Mouse (Mus musculus): Measurements from ENCODE around the gene Dock1. TPM values are rescaled to one million over a fixed set of nuclear protein-coding genes. Genes with fewer than 3 reads are reported as not detected.

The Dock1 gene
- total RNA-seq, 2 experiments from 2014 or later, result 21.3 TPM

- no peak for DNase-seq (ENCODE audit: low spot score in 2 of 2)
Observed at GRCm38 (mm10) chr7:135043931-135044765, 373.7 kb downstream of the Dock1 start.

DNA sequence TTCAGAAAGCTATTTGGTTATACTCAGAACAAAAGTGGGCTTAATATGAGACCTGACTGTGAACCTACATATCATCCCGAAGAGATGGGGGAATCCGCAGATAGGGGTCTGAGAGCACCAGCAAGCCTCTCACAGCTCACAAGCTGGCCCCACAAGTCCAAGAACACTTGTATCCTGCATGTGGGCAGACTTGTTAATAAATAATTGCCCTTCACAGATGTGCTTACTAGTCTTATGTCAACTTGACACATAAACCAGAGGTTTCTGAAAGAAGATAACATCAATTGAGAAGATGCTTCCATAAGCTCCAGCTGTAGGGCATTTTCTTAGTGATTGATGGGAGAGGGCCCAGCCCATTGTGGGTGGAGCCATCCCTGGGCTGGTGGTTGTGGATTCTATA, 379.0 kb downstream of the Dock1 start:
- DNase-seq (ENCODE audit: low spot score in 2 of 2), result no peak

DNA sequence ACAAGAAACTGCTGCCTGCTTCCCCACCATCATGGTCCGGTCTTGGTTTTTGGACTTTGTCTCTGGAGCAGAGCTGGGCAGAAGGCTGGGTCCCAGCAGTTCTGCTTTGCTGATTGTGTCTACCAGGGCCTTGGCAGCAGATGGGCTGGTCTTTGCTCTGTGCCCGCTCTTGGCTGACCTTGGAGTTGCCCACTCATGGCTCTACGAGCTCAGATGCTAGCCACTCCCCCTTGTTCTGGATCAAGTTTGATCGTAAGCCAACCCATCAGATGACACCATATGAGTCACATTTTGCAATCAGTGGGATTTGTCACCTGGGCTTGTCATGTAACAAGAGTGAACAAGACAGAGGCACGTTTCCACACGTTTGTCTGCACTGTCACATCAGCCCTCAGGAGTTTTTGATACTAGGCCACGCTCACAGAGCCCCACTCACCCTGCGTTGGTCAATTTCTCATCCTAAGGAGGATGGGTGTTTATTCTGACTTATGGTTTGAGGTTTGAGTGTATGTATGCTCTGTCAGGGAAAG, 382.8 kb downstream of the Dock1 start:
- DNase-seq (ENCODE audit: low spot score in 2 of 2), result no peak

GRCm38 (mm10) chr7:135054664-135055063, 384.2 kb downstream of the Dock1 start:
- no peak for DNase-seq (ENCODE audit: low spot score in 2 of 2)

DNA sequence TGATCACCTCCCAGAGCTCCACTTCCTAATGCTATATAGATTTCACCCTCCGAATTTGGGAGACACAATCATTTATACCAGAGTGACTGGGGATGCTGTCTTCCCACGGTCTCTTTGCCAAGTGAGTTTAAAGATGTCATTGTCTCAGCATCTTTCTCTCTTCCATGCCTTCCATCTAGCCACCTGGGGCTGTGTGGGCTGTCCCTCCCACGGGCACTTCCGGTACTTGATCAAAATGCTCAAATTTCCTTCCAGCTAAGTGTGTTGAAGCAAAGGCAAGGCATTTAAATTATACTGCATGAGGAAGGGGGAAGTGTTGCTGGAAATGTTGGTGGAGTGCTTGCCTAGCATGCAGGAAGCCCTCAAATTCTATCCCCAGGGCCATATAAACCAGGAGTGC, 388.6 kb downstream of the Dock1 start:
- peak; percentile 6 to 25 for DNase-seq (ENCODE audit: low spot score in 2 of 2)

DNA sequence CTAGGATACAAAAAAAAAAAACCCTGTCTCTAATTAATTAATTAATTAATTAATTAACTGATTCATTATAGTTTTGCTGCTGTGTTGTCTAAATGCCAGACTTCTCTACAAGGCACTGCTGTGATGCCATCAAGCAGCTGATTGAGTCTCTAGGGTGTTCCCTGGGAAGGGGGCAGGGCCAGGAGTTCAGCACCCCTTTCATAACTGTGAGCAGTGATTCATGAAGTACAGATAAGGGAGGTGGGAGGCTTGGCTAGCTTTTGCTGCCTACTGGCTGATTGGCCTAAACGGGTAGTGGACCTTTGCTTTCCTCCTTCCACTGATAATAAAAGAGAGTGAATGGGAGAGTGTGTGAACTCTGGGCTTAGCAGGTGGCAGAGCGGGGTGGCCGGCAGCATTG, 389.1 kb downstream of the Dock1 start:
- DNase-seq (ENCODE audit: low spot score in 2 of 2), result no peak

DNA sequence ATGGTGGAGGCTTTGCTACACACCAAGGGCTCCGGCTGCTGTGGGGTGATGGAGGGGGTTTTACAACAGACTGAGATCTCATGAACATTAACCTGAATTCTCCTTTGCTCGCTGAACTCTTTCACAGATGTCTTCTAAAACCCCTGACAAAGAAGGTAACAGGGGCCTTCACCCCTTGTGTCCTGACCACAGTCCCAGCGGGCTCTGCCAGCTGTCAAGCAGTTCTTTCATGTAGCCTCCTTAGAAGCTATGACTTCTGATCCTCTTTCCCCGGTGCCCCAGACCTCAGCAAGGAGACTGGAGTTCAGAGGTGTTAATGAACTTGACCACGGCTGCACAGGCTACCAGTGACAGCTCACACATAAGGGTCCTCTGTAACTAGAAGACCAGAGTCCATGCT, 393.4 kb downstream of the Dock1 start:
- DNase-seq (ENCODE audit: low spot score in 2 of 2), result no peak

- no peak for DNase-seq (ENCODE audit: low spot score in 2 of 2)
Observed at GRCm38 (mm10) chr7:135065301-135065700, 394.8 kb downstream of the Dock1 start.

DNA sequence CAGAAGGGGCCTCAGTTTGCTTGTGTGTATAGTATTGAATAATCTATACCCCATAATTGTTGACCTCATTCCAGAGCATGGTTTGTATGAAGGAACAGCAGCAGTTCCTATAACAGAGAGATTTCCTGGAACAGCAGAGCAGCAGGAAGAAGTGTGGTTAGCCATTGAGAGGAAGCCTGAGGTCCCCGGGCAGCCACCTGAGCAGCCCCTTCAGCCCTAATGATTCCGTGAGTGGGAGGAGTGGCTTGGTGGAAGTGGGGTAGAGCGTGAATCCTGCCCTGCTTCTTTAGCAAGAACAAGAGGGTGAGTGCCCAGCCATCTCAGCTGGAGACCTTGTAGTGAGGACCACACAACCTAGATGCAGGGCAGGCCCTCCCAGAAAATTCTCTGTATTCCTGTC, 398.4 kb downstream of the Dock1 start:
- no peak for DNase-seq (ENCODE audit: low spot score in 2 of 2)

DNA sequence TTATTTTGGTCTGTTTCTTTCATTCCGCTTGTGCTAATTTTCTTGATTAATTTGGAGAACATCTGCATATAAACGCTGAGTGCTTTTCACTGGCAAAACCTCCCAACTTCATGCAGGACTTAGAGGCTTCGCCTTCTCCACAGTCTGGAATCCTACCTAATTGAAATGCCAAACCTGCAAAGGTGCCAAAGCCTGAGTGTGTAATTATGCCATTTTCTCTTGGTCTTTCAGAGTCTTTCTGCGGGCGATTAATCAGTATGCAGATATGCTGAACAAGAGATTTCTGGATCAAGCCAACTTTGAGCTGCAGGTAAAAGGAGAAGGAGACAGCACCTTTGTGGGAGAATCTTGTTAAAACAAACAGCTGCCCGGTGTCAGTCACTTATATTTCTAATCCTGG, 406.4 kb downstream of the Dock1 start:
- no peak for DNase-seq (ENCODE audit: low spot score in 2 of 2)

- DNase-seq (ENCODE audit: low spot score in 2 of 2), result no peak
Observed at GRCm38 (mm10) chr7:135077340-135077739, 406.9 kb downstream of the Dock1 start.

DNA sequence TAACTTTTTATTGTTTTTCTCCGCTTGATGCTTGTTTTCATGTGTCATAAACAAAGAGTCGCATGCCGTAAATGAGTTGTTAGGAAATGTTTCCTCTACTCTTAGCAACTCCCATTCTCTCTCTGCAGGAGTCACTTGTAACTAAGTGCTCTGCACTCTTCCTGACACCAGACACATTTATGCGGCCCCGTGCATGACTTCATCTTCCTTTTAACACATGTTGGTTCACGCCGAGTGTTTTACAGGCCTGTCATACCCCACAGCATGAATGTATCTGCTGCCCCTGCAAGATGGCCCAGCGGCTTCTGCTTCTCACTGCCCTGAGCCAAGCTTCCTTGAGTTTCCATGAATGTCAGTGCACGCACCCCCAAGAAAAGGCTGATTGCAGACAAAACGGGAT, 407.4 kb downstream of the Dock1 start:
- DNase-seq (ENCODE audit: low spot score in 2 of 2), result no peak

DNA sequence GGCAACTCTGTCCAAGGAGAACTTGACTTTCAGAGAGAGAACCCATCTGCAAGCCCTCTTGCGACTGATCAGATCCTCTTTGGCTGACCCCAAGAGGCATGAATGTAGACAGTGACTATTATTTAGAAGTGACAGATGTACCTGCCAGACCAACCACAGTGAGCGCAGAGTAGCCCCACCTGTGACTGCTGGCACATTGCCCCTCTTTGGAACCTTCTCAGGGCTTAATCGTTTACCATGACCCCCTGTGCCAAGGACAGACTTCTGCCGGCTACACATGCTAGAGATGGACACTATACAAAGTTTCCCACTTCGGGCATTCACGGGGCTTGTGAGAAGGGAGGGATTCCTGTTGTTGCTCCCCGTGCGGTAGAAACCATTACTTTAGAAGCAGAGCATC, 413.0 kb downstream of the Dock1 start:
- DNase-seq (ENCODE audit: low spot score in 2 of 2), result no peak

GRCm38 (mm10) chr7:135084069-135084468, 413.6 kb downstream of the Dock1 start:
- peak in 1 of 2 experiments; percentile 8 for DNase-seq (ENCODE audit: low spot score in 2 of 2)

GRCm38 (mm10) chr7:135086556-135086955, 416.1 kb downstream of the Dock1 start:
- no peak for DNase-seq (ENCODE audit: low spot score in 2 of 2)

- DNase-seq (ENCODE audit: low spot score in 2 of 2), result no peak
Observed at GRCm38 (mm10) chr7:135089626-135090025, 419.2 kb downstream of the Dock1 start.

DNA sequence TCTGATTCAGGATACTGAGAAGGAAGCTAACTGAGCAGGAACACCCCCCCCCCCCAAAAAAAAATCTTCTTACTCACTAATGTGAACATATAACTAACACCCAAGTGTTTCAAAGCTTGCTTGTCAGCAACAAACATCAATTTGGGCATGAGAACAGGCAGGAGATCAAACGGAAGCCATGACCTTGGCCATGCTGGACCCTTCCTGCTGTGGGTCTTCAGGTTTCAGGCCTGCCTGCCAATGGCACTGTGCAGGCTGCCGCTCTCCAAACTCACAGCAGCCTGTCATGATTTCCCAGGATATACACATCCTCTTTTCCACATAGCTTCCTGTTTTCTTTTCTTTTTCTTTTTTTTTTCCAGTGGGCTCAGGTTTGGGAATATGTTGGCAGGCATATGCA, 423.4 kb downstream of the Dock1 start:
- DNase-seq (ENCODE audit: low spot score in 2 of 2), result no peak

DNA sequence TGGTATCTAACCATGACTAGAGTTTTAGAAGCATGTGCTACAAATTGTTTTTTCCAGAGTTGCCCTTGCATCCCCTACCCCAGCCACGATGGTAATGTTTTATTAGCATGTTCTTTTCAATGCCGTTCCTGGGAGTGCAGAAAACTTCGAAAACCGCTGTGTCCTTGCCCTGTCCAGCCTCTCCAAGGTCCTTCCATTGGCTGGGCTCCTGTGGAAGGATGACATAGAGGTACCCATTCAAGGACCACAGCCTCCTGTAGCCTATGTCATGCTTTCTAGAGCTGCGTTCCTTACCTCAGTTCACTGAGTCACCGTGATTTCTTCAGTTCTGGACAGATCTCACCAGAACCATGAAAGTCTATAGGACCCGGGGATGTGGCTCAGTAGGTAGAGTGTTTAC, 431.5 kb downstream of the Dock1 start:
- DNase-seq (ENCODE audit: low spot score in 2 of 2), result no peak

- DNase-seq (ENCODE audit: low spot score in 2 of 2), result no peak
Observed at GRCm38 (mm10) chr7:135106536-135106935, 436.1 kb downstream of the Dock1 start.

DNA sequence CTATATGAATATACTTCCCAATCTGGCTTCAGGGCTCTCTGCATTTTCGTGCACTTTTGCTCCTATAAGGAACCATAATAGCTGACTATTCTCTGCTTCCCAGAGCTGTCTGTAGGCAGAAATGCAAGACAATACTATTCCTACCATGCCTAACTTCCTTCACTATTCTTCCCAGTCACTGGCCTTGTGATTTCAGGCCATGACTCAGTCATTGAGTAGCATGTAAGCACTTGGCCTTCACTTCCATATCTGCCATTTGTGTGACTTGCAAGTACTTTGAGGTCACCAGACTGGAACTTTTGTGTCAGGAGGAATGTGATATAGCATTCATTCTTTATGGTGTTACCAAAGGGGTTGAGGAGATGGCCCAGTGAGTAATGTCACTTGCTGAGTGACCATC, 439.9 kb downstream of the Dock1 start:
- no peak for DNase-seq (ENCODE audit: low spot score in 2 of 2)

GRCm38 (mm10) chr7:135125296-135126065, 455.0 kb downstream of the Dock1 start:
- no peak for DNase-seq (ENCODE audit: low spot score in 2 of 2)

GRCm38 (mm10) chr7:135132461-135132860, 462.0 kb downstream of the Dock1 start:
- no peak for DNase-seq (ENCODE audit: low spot score in 2 of 2)
